Mouse (Mus musculus): ENCODE measurements at regions not wholly inside any gene's neighbourhood (a gene's known extent, or its start where the extent isn't known, plus 50 kb on each side); places are given as distances from the start of the nearest gene placed in this dataset.
A peak's percentile ranks its signal among the peaks of the same experiment; 100 is the strongest.

DNA sequence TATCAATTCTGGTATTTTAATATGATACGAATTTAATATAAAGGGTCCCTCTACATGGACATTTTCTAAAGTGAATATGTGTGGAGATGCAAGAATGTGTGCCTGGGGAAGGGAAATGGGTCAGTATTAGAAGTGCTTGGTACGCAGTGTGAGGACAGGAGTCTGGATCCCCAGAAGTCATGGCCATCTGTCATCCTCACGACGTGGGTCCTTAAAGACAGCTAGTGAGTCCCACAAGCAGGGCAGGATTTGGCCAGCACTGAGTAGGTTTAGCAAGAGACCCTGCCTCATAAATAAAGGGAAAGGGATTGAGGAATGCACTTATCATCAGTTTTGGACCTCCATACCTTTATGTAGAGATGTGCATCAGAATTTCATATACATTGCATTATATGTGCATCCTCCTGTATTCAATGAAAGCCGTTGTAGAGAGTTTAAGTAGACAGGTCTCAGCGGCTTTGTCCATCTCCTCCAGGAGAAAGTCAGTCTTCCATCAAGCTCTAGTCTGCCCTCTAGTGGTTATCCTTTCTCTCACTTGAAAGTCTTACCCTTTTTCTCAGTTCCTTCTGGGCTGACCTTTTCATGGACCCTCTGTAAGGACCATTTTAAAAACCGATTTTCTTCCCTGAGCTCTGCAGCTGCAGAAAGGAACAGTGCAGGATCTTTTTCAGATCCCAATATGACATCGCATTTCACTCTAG, 434.0 kb upstream of the Apob start:
- WGBS: 56% methylated on average over 8 of the region's 8 CpGs
- no peak overlapping the region for H3K4me3 ChIP-seq (replicated peaks)
- no peak overlapping the region for H3K9ac ChIP-seq
- H3K27ac ChIP-seq: no peak overlapping the region
- ATAC-seq (replicated peaks; ENCODE audit: low FRiP score): no peak
- no peaks in the 10 kb centered on the region for H3K36me3 ChIP-seq
- no peaks in the 10 kb centered on the region for H3K27me3 ChIP-seq
- no peaks in the 10 kb centered on the region for H3K4me1 ChIP-seq
- H3K9me3 ChIP-seq (replicated peaks): no peaks in the 10 kb centered on the region
- H3K4me2 ChIP-seq: no peak overlapping the region

GRCm38 (mm10) chr12:7548759-7549158, 428.7 kb upstream of the Apob start:
- Histone ChIP-seq H3K9ac (no peak overlapping the region), H3K9me3 (replicated peaks) (no peaks in the 10 kb centered on the region), H3K4me1 (no peaks in the 10 kb centered on the region), H3K4me2 (no peak overlapping the region), H3K27me3 (no peaks in the 10 kb centered on the region), H3K27ac (no peak overlapping the region), H3K4me3 (replicated peaks) (no peak overlapping the region), H3K36me3 (no peaks in the 10 kb centered on the region)
- 84% methylated on average over 1 of the region's 1 CpGs for WGBS
- no peak for ATAC-seq (replicated peaks; ENCODE audit: low FRiP score)

DNA sequence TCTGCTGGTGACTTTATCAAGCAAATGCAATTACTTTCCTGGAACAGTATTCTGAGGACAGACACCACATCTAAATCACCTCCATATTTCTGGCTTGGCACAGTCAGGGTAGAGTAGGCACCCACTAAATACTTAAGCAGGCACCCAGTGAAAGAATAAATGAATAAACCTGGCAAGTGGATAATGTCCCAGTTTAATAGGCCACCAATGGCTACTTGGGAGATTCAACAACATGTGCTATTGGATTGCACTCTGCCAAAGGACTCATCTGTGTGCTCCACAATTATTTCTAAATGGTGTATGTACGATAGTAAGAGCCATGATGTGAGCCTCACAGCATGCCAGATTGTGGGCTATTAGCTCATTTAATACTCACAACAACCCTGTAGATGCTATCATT, 417.2 kb upstream of the Apob start:
- no peak overlapping the region for H3K9ac ChIP-seq
- ATAC-seq (replicated peaks; ENCODE audit: low FRiP score): no peak

DNA sequence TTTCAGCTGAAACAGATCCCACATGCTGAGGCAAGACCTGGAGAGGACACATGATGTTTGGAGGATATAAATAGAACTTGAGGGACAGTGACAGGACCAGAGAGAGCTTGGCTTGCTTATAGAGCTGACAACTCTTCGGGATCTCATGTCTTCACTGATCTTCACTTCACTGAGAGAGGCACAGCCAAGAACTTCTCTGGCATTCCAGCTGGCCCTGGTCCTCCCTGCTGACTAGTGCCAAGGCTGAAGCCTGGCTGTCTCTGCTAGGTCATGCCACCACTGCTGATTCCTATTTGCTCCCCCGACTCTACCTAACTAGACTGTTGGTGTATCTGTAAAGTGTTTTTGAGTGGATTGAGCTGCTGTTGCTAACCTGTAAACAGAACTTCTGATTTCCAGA, 401.4 kb upstream of the Apob start:
- H3K4me1 ChIP-seq: no peaks in the 10 kb centered on the region
- 89% methylated on average over 2 of the region's 2 CpGs for WGBS
- no peaks in the 10 kb centered on the region for H3K36me3 ChIP-seq
- H3K27ac ChIP-seq: no peak overlapping the region
- no peak overlapping the region for H3K9ac ChIP-seq
- H3K4me2 ChIP-seq: no peak overlapping the region
- ATAC-seq (replicated peaks; ENCODE audit: low FRiP score): no peak
- no peaks in the 10 kb centered on the region for H3K9me3 ChIP-seq (replicated peaks)
- no peaks in the 10 kb centered on the region for H3K27me3 ChIP-seq
- no peak overlapping the region for H3K4me3 ChIP-seq (replicated peaks)

More for the DNA sequence above, 417.2 kb upstream of the Apob start:
- H3K4me3 ChIP-seq (replicated peaks): no peak overlapping the region
- no peak overlapping the region for H3K4me2 ChIP-seq
- H3K27ac ChIP-seq: no peak overlapping the region
- H3K36me3 ChIP-seq: no peaks in the 10 kb centered on the region
- no peaks in the 10 kb centered on the region for H3K9me3 ChIP-seq (replicated peaks)
- WGBS: 91% methylated on average over 1 of the region's 1 CpGs
- H3K27me3 ChIP-seq: no peaks in the 10 kb centered on the region
- no peaks in the 10 kb centered on the region for H3K4me1 ChIP-seq

DNA sequence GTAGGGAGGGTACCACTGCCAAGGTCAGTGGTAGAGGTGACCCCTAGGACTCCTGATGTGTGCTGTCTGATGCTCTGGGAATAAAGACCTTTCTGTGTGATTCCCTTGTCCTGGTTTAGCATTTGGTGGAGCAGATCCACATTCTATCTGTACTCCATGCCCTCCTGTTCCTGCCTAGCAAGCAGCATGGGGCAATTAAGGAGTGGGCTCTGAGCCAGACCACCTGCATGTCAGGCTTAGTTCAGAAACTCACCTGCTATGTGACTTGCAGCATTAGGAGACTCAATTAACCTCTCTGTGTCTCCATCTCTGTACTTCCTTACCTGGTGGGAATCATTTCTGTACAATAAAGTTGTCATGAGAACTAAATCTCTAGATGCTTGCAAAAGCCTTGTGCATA, 389.9 kb upstream of the Apob start:
- Histone ChIP-seq H3K36me3 (no peaks in the 10 kb centered on the region), H3K4me3 (replicated peaks) (no peak overlapping the region), H3K9me3 (replicated peaks) (no peaks in the 10 kb centered on the region), H3K27me3 (no peaks in the 10 kb centered on the region), H3K27ac (no peak overlapping the region), H3K4me1 (no peaks in the 10 kb centered on the region), H3K9ac (no peak overlapping the region), H3K4me2 (no peak overlapping the region)
- ATAC-seq (replicated peaks; ENCODE audit: low FRiP score): no peak

DNA sequence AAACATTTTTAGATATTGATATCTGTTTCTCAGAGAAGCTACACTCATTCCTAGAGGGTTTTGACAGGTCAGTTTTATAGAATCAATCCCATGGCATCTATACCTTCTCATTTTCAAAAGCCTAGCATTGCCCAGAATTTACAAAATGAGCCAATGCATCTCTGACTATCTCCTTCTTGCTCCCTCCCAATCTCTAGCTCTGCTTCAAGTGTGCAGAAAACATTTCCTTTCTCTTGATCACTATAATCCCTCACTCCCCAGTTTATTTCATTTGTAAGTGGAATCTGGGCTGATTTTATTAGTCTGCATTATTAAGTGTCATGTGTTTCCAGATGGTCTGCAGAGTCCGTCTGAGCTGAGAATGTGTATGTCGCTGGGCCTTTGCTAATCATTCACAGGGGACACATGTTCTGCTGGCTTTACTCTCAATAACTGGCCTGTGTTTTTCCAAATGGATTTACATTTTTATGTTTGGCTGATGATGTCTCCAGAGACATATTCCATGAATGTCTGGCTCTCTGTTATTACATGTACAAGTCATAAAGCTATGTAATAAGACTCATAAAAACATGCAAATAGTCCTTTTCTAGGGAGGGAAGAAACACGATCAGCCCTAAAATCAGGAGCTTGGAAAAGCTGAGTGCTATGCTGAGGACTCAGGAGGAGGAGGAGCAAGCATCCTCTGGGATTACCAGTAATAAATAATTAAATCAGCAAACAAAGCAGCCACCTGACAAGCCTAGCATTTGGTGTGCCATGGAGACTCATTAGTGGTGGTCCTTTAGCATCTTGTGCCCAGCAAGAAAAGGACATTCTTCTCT, 366.0 kb upstream of the Apob start:
- no peak overlapping the region for H3K4me3 ChIP-seq (replicated peaks)
- ATAC-seq (replicated peaks; ENCODE audit: low FRiP score): no peak
- H3K4me2 ChIP-seq: no peak overlapping the region
- H3K9ac ChIP-seq: no peak overlapping the region
- H3K36me3 ChIP-seq: no peaks in the 10 kb centered on the region
- H3K4me1 ChIP-seq: no peaks in the 10 kb centered on the region
- no peaks in the 10 kb centered on the region for H3K27me3 ChIP-seq
- no peaks in the 10 kb centered on the region for H3K9me3 ChIP-seq (replicated peaks)
- WGBS: 44% methylated on average over 3 of the region's 3 CpGs
- H3K27ac ChIP-seq: no peak overlapping the region

DNA sequence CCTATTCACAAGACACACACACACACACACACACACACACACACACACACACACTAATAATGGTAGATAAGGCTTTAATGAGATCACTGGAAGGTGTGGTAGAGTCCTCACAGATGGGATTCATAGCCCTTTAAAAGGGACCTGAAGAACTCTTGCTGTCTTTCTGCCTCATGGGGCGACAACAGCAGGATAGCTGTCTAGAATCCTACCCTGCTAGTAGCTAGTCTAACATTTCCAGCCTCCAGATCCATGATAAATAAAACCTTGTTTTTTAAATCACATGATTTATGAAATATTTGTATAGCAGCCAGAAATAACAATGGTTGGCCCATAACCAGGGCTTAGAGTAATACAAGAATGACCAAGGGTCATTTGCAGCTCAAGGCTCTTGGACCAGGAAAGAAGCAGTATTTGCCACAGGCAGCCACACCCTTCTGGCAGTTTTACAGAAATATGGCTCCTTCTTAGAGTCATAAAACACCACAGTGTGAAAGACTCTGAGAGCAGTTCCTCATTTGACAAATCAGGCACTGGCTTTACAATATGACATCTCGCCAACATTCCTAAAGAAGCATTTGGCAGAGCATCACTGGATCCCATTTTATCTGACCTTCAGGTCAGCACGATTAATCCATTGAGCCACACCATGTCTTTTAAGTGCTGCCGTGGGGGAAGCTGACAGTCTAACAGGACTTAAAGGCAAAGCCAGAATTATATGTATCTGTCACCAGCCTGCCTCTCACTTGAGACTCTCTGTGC, 340.9 kb upstream of the Apob start:
- no peak overlapping the region for H3K9ac ChIP-seq
- no peaks in the 10 kb centered on the region for H3K27me3 ChIP-seq
- H3K27ac ChIP-seq: no peak overlapping the region
- H3K4me1 ChIP-seq: peaks cover 5% of the 10 kb centered on the region; the same call in 1 of the 2 replicates
- no peaks in the 10 kb centered on the region for H3K9me3 ChIP-seq (replicated peaks)
- 45% methylated on average over 4 of the region's 4 CpGs for WGBS
- peak; percentile 80 for ATAC-seq (replicated peaks; ENCODE audit: low FRiP score)
- H3K4me3 ChIP-seq (replicated peaks): no peak overlapping the region
- H3K36me3 ChIP-seq: no peaks in the 10 kb centered on the region
- no peak overlapping the region for H3K4me2 ChIP-seq

GRCm38 (mm10) chr12:7637629-7638028, 339.8 kb upstream of the Apob start:
- WGBS: 41% methylated on average over 4 of the region's 4 CpGs
- H3K9ac ChIP-seq: no peak overlapping the region
- no peak overlapping the region for H3K4me2 ChIP-seq
- H3K4me1 ChIP-seq: peaks cover 5% of the 10 kb centered on the region; the same call in 1 of the 2 replicates
- no peak for ATAC-seq (replicated peaks; ENCODE audit: low FRiP score)
- H3K4me3 ChIP-seq (replicated peaks): no peak overlapping the region
- no peaks in the 10 kb centered on the region for H3K36me3 ChIP-seq
- H3K9me3 ChIP-seq (replicated peaks): no peaks in the 10 kb centered on the region
- H3K27ac ChIP-seq: no peak overlapping the region
- no peaks in the 10 kb centered on the region for H3K27me3 ChIP-seq

DNA sequence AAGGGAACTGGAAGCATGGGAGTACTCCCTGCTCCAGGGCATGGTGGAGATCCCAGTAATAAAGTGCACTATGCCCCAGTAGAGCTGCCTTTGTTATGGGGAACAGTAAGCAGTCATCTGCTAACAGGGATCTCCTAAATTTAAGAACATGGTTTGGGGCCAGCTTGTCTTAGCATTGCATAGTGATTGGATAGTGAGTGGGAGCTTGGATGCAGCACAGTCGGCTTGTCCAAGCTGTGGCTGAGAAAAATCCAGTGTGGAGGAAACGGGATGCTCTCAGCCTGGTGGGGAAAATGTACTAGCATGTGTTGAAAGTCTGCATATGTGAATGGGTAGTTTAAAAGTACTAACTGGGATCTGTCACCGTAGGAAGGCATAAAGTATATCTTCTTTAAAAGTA, 326.6 kb upstream of the Apob start:
- Histone ChIP-seq H3K4me3 (replicated peaks) (no peak overlapping the region), H3K27ac (no peak overlapping the region), H3K4me2 (no peak overlapping the region), H3K4me1 (no peaks in the 10 kb centered on the region), H3K36me3 (no peaks in the 10 kb centered on the region), H3K27me3 (no peaks in the 10 kb centered on the region), H3K9ac (no peak overlapping the region), H3K9me3 (replicated peaks) (no peaks in the 10 kb centered on the region)
- ATAC-seq (replicated peaks; ENCODE audit: low FRiP score): no peak
- 86% methylated on average over 3 of the region's 3 CpGs for WGBS

DNA sequence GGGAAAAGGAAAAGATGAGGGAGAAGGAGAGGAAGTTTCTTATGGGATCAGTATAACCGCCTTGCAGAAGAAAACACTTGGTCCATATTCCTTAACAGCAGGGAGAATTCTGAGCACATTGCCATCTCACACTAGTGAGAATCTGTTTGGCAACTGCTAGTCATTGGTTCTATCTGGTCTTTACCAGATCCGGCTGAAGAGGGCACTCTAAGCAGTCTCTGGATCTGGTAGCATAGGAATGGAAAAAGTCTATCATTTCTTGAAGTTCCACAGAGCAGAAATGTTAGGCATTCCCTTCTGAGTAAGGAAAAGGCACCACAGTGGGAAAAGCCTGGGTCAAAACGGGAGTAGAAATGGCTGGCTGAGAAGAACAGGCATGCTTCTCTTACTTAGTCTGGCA, 315.4 kb upstream of the Apob start:
- Histone ChIP-seq H3K4me3 (replicated peaks) (no peak overlapping the region), H3K4me2 (no peak overlapping the region), H3K27ac (no peak overlapping the region), H3K4me1 (no peaks in the 10 kb centered on the region), H3K9me3 (replicated peaks) (no peaks in the 10 kb centered on the region), H3K36me3 (no peaks in the 10 kb centered on the region), H3K9ac (no peak overlapping the region), H3K27me3 (no peaks in the 10 kb centered on the region)
- no peak for ATAC-seq (replicated peaks; ENCODE audit: low FRiP score)
- WGBS: 60% methylated on average over 3 of the region's 3 CpGs

DNA sequence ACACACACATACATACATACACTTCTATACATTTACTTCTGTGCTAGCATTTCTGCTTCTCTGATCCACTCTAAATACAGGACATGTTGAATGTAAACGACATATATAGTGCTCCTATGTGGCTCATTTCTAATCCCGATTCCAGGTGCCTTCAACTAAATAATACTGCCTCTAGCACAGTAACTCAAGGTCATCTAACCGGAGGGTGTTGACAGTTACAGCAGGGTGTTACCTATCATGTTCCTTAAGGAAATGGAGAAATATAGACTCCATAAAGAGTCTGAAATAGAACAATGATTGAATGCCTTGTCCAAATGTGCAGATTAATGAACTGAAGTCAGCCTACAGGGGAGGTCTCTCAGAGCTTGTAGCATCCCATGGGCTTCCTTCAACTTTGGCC, 307.3 kb upstream of the Apob start:
- no peaks in the 10 kb centered on the region for H3K27me3 ChIP-seq
- H3K9me3 ChIP-seq (replicated peaks): no peaks in the 10 kb centered on the region
- no peak overlapping the region for H3K9ac ChIP-seq
- H3K4me1 ChIP-seq: no peaks in the 10 kb centered on the region
- ATAC-seq (replicated peaks; ENCODE audit: low FRiP score): no peak
- H3K36me3 ChIP-seq: no peaks in the 10 kb centered on the region
- WGBS: 57% methylated on average over 3 of the region's 3 CpGs
- H3K27ac ChIP-seq: no peak overlapping the region
- no peak overlapping the region for H3K4me2 ChIP-seq
- no peak overlapping the region for H3K4me3 ChIP-seq (replicated peaks)

DNA sequence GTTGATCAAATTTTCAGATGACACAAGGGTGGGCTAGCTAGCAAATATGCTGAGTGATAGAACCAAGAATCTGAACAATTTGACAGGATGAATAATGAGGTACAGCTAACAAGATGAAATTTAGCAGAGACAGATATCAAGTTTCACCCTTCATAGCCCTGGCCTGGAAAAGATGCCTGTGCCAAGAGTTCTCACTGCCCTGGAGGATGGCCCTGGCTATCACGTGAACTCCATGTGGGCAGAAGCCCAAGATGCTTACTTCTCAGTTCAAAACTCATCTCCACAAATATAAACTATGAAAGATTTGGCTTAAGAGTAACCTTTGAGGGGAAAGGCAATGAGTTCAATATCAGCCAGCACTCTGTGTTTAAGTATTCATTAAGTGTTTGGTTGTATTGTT, 306.9 kb upstream of the Apob start:
- 20% methylated on average over 1 of the region's 1 CpGs for WGBS
- no peaks in the 10 kb centered on the region for H3K9me3 ChIP-seq (replicated peaks)
- H3K4me3 ChIP-seq (replicated peaks): no peak overlapping the region
- H3K27me3 ChIP-seq: no peaks in the 10 kb centered on the region
- no peaks in the 10 kb centered on the region for H3K4me1 ChIP-seq
- no peak for ATAC-seq (replicated peaks; ENCODE audit: low FRiP score)
- no peaks in the 10 kb centered on the region for H3K36me3 ChIP-seq
- H3K4me2 ChIP-seq: no peak overlapping the region
- H3K9ac ChIP-seq: no peak overlapping the region
- H3K27ac ChIP-seq: no peak overlapping the region

All from kidney, embryonic 15.5 days (tissue).